ENCODE assay signal across 9 mouse cellular contexts in genomic region chr1:160078882-160079661, GRCm38 (mm10). TPM values are rescaled to one million over a fixed set of nuclear protein-coding genes. Genes with fewer than 3 reads are reported as not detected.
DNase-seq lines count a peak whose midpoint lies in the region; ATAC-seq and TF ChIP-seq lines count a peak whose summit lies in the region.
"Had no signal": no experiment of that assay in that cellular context is flagged by ENCODE, and none has a peak within 500 bp of the region (broad histone marks: within the 10 kb centered on the region; RNA-seq: fewer than 3 reads in every experiment).

No protein-coding gene starts in this region.

- peaks cover 3% of the 10 kb centered on the region for H3K4me1 ChIP-seq in lung, adult 2 months (ENCODE audit: control insufficient read depth, insufficient read depth, low read length)
- no peaks in the 10 kb centered on the region for H3K4me1 ChIP-seq in midbrain, postnatal 0 days (ENCODE audit: insufficient read depth, low read length)

- no peaks in the 10 kb centered on the region for H3K9me3 ChIP-seq in midbrain, postnatal 0 days (ENCODE audit: low read length)

- peak; percentile 91 for DNase-seq in adipocyte (ENCODE audit: low spot score)
- DNase-seq in heart, postnatal 4 days, result peak; percentile 6
- DNase-seq in lung, adult 2 months, result peak; percentile 71
- peak; percentile 51 for DNase-seq in splenic B cell, adult 2 months (ENCODE audit: low read depth, low spot score)
- no peak for DNase-seq in frontal cortex, adult 2 months (ENCODE audit: extremely low spot score in 1 of 2, low spot score in 1 of 2)
- DNase-seq in midbrain, postnatal 0 days (ENCODE audit: low spot score), result no peak
- no peak for DNase-seq in embryo, embryonic 10.5 days (ENCODE audit: low spot score)

- H3K4me3 ChIP-seq in lung, adult 2 months (replicated peaks; ENCODE audit: extremely low read depth, low read depth, low read length), result peak overlapping the region; percentile 16
- H3K4me3 ChIP-seq in midbrain, postnatal 0 days (ENCODE audit: low read depth, low read length), result no peak overlapping the region
- H3K4me3 ChIP-seq: erythroblast, embryonic 14.5 days had no signal

- TF ChIP-seq CTCF in lung, adult 2 months (IDR thresholded peaks at IDR 0.05; ENCODE audit: insufficient read depth, low read length), result no peak
- no peak for TF ChIP-seq CTCF in midbrain, postnatal 0 days (IDR thresholded peaks at IDR 0.05)

- no peaks in the 10 kb centered on the region for H3K27me3 ChIP-seq in splenic B cell, adult 2 months (ENCODE audit: control insufficient read depth, insufficient read depth, low read length, poor library complexity, severe bottlenecking)
- H3K27me3 ChIP-seq in midbrain, postnatal 0 days (ENCODE audit: insufficient read depth, low read length), result no peaks in the 10 kb centered on the region

- 39% methylated on average over 14 of the region's 14 CpGs for WGBS in lung, adult 2 months
- WGBS in midbrain, postnatal 0 days, result 74% methylated on average over 14 of the region's 14 CpGs

- peaks cover 4% of the 10 kb centered on the region; the same call in 1 of the 2 replicates for H3K36me3 ChIP-seq in splenic B cell, adult 2 months (ENCODE audit: control insufficient read depth, insufficient read depth, low read length, poor library complexity, severe bottlenecking)
- H3K36me3 ChIP-seq in midbrain, postnatal 0 days (ENCODE audit: insufficient read depth, low read length), result no peaks in the 10 kb centered on the region

- H3K27ac ChIP-seq in midbrain, postnatal 0 days (ENCODE audit: low read depth, low read length), result no peak overlapping the region

- ATAC-seq in CD4-positive, CD25-positive, alpha-beta regulatory T cell, adult 4 months, result peak; percentile 74
- no peak for ATAC-seq in midbrain, postnatal 0 days (ENCODE audit: low FRiP score)

- no peak; the same call in 1 of the 2 replicates for TF ChIP-seq POLR2A in lung, adult 2 months (IDR thresholded peaks at IDR 0.05; ENCODE audit: borderline replicate concordance, extremely low read depth, low read depth, low read length)

- no peak overlapping the region for H3K4me2 ChIP-seq in midbrain, postnatal 0 days (ENCODE audit: low read depth, low read length, poor library complexity, severe bottlenecking)

- H3K9ac ChIP-seq in midbrain, postnatal 0 days (replicated peaks; ENCODE audit: low read length, poor library complexity, severe bottlenecking), result no peak overlapping the region

RNA-seq across cellular contexts. Expression of gene 4930523C07Rik, which starts 34.9 kb away (rescaled TPM):
- 100 to 1,000 TPM; 212 to 238 TPM for polyA plus RNA-seq in CD4-positive, CD25-positive, alpha-beta regulatory T cell, adult 4 months (2017; shearing (Covaris generic))
- total RNA-seq in heart, postnatal 4 days (2021), result 10 to 100 TPM; 24.0 to 26.1 TPM
- 29.3 and 31.9 TPM in 2 replicates for polyA plus RNA-seq in lung, adult 2 months (2012; rRNA removed)
- 1.6 and 2.3 TPM in 2 replicates for polyA plus RNA-seq in frontal cortex, adult 2 months (2012; rRNA removed)
- 1.6 and 1.9 TPM in 2 replicates for total RNA-seq in midbrain, postnatal 0 days (2014; rRNA removed)
- 2.0 and 2.5 TPM in 2 replicates for polyA plus RNA-seq in midbrain, postnatal 0 days (2015; fragmentation: Nextera tagmentation; extraction: Ambion mirVana)

Comparison
In these comparisons a context has a peak if more than half of its experiments do, and no peak if none do; other contexts are left out.
1. DNase-seq: peak in adipocyte (single experiment), heart, postnatal 4 days (single experiment), lung, adult 2 months (single experiment) and splenic B cell, adult 2 months (single experiment); none in frontal cortex, adult 2 months (0 of 2), midbrain, postnatal 0 days (single experiment) and embryo, embryonic 10.5 days (single experiment).